Mouse (Mus musculus): Measurements from ENCODE around the gene Gm21093. TPM values are rescaled to one million over a fixed set of nuclear protein-coding genes. Genes with fewer than 3 reads are reported as not detected.
"Not testable (repeated sequence)": the region's sequence is repeated elsewhere in the genome, so short reads cannot be mapped to it uniquely, and the experiment has no call there.

Gm21093 gene
- polyA plus RNA-seq (2015; fragmentation: Nextera tagmentation; extraction: Ambion mirVana), result 0.07 TPM in 1 of 2 replicates, not detected in the other

GRCm38 (mm10) chr4:42034626-42035025 lies at the start of gene Gm21093:
TSS of gene Gm21093 (minus strand) at chr4:42034726.
- H3K4me2 ChIP-seq (ENCODE audit: low read length); DNase-seq (ENCODE audit: low spot score); H3K27me3 ChIP-seq (ENCODE audit: insufficient read depth, low read length); H3K4me3 ChIP-seq (replicated peaks; ENCODE audit: low read depth, low read length); H3K9ac ChIP-seq (ENCODE audit: low read depth, low read length); H3K36me3 ChIP-seq (ENCODE audit: insufficient read depth, low read length); H3K4me1 ChIP-seq (replicated peaks; ENCODE audit: insufficient read depth, low read length); H3K9me3 ChIP-seq (replicated peaks; ENCODE audit: low read length); H3K27ac ChIP-seq; ATAC-seq (replicated peaks; ENCODE audit: low FRiP score, low read depth): not testable (repeated sequence)
- no CpG with 5 or more reads among the region's 8 CpGs for WGBS

Other genes starting within 250 kb of the Gm21093 start
- gene Gm21541, start 131.1 kb downstream of the Gm21093 start, polyA plus RNA-seq (2015; fragmentation: Nextera tagmentation; extraction: Ambion mirVana), result 8.4 and 14.8 TPM in 2 replicates
- gene Gm20878, start 93.2 kb downstream of the Gm21093 start, polyA plus RNA-seq (2015; fragmentation: Nextera tagmentation; extraction: Ambion mirVana), result 1.2 and 1.5 TPM in 2 replicates
- gene Fam205a4, start 68.7 kb downstream of the Gm21093 start, polyA plus RNA-seq (2015; fragmentation: Nextera tagmentation; extraction: Ambion mirVana), result 0.31 and 0.39 TPM in 2 replicates
- gene Gm3893, start 56.5 kb upstream of the Gm21093 start, polyA plus RNA-seq (2015; fragmentation: Nextera tagmentation; extraction: Ambion mirVana), result not detected in 2 replicates
- 0.33 TPM in 1 of 2 replicates, not detected in the other for gene Gm13304, start 80.1 kb upstream of the Gm21093 start, polyA plus RNA-seq (2015; fragmentation: Nextera tagmentation; extraction: Ambion mirVana)
- 0.28 TPM in 1 of 2 replicates, not detected in the other for gene Gm13306, start 118.7 kb upstream of the Gm21093 start, polyA plus RNA-seq (2015; fragmentation: Nextera tagmentation; extraction: Ambion mirVana)
- gene Gm13305, start 133.9 kb upstream of the Gm21093 start, polyA plus RNA-seq (2015; fragmentation: Nextera tagmentation; extraction: Ambion mirVana), result 0.21 TPM in 1 of 2 replicates, not detected in the other
- gene Gm10600, start 205.9 kb upstream of the Gm21093 start, polyA plus RNA-seq (2015; fragmentation: Nextera tagmentation; extraction: Ambion mirVana), result not detected in 2 replicates
- 0.89 TPM in 1 of 2 replicates, not detected in the other for gene Ccl21b, start 221.0 kb upstream of the Gm21093 start, polyA plus RNA-seq (2015; fragmentation: Nextera tagmentation; extraction: Ambion mirVana)

All from kidney, postnatal 0 days (tissue).